Mouse (Mus musculus): ENCODE results near the gene Fhl1.

The Fhl1 gene

DNA sequence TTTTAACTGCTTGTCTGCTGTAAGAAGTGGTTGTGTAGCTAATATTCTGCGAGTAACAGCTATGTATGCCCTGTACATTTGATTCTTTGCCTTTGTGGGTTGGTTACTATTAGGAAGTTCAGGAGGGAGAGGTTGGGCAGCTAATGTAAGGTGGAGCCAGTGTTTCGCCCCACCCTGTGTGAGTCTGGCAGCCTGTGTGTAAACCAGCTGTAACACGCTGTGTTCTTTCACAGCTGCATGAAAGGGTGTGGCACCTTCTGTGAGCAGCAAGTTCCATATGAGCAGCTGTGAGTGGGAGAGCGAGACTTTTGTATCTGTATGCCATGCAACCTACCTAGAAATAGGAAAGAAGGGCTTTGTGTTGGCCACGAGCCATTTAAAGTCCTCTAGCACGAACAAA, 20.6 kb downstream of the Fhl1 start:
- DNase-seq (ENCODE audit: low read depth, low spot score): no peak

- no peak for DNase-seq (ENCODE audit: low read depth, low spot score)
Observed at GRCm38 (mm10) chrX:56753317-56754289, 22.0 kb downstream of the Fhl1 start.

- peak; percentile 34 for DNase-seq (ENCODE audit: low read depth, low spot score)
Observed at GRCm38 (mm10) chrX:56755646-56756045, 24.1 kb downstream of the Fhl1 start.

- DNase-seq (ENCODE audit: low read depth, low spot score): no peak
Observed at GRCm38 (mm10) chrX:56756352-56756751, 24.8 kb downstream of the Fhl1 start.

GRCm38 (mm10) chrX:56760257-56760760, 28.7 kb downstream of the Fhl1 start:
- DNase-seq (ENCODE audit: low read depth, low spot score): no peak

DNA sequence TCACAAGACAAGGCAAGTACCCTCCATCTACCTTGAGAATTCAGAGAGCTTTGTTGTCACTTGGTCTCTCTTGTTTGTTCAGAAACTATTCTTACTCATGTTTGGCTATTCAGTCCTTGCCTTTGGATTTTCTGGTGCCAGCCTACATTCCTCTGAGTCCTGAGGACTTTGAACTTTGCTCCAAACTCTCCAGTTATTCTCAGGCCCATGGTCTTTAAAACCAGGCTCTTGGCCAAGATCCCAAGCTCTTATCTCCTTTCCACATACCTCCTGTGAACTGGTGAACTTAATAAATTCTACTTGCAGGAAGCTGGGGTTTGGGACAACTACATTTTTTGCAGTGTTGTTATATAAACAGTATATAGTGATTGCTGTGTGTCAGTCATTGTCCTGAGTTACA, 38.3 kb downstream of the Fhl1 start:
- no peak for DNase-seq (ENCODE audit: low read depth, low spot score)

DNA sequence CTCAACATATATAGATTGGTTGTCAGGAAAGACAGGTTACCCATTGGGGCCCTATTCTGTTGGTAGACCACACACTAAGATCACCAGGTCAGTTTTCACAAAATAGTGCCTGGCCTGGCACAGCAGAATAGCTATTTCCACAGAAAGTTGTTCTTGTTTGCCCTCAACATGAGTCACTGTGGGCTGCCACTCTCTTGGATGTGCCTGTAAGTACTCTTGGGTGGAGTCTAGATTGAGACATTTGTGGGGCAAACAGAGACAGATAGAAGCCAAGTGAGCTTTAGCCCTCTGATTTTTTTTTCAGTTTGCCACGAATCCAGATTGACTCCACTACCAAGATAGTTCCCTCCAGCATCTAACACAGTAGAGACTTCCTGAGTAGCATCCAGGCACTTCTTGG, 40.2 kb downstream of the Fhl1 start:
- no peak for DNase-seq (ENCODE audit: low read depth, low spot score)

- no peak for DNase-seq (ENCODE audit: low read depth, low spot score)
Observed at GRCm38 (mm10) chrX:56773329-56773728, 41.7 kb downstream of the Fhl1 start.

GRCm38 (mm10) chrX:56786281-56787061, 54.9 kb downstream of the Fhl1 start:
- DNase-seq (ENCODE audit: low read depth, low spot score): peak; percentile 17

DNA sequence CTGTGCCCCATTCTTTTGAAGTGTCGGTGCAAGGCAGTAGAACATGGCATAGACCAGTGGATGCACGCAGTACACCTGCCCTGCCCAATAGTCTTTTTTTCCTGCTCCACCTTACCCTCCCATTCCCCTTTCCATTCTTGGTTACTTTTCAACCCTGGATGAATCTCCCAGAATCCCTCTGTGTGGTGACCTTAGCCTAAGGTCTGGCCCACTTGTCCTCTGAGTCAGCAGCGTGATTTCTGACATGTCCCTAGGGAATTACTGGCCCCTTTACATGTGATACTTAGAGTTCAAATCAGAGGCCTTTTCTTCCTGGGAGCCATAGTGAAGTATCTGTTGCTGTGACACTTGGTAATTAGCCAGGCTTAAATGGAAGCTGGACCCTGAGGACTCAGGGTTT, 55.9 kb downstream of the Fhl1 start:
- DNase-seq (ENCODE audit: low read depth, low spot score): no peak

- DNase-seq (ENCODE audit: low read depth, low spot score): no peak
Observed at GRCm38 (mm10) chrX:56790591-56790990, 59.0 kb downstream of the Fhl1 start.

DNA sequence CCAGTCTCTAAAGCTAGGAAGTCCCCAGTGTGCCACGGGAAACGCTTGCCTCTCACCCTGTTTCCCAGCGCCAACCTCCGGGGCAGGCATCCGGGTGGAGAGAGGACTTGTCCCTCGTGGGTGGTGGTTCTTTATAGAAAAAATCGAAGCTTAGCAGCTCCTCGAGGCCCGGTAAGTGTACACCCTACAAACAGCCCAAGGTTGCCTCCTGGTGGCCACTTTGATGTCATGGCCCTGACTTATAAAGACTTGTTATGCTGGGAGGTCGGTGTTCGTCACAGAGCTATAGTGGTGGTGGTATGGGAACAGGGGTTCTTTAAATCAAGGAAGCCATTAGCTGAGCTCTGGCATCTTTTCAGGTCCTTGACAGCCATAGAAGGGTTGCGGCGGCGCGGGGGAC, 59.7 kb downstream of the Fhl1 start:
- DNase-seq (ENCODE audit: low read depth, low spot score): peak; percentile 62

- peak; percentile 20 for DNase-seq (ENCODE audit: low read depth, low spot score)
Observed at GRCm38 (mm10) chrX:56821765-56822603, 90.4 kb downstream of the Fhl1 start, which contains the start of gene Map7d3. Map7d3 (minus strand) TSS chrX:56822326.

GRCm38 (mm10) chrX:56827492-56827891, 95.9 kb downstream of the Fhl1 start:
- no peak for DNase-seq (ENCODE audit: low read depth, low spot score)

DNA sequence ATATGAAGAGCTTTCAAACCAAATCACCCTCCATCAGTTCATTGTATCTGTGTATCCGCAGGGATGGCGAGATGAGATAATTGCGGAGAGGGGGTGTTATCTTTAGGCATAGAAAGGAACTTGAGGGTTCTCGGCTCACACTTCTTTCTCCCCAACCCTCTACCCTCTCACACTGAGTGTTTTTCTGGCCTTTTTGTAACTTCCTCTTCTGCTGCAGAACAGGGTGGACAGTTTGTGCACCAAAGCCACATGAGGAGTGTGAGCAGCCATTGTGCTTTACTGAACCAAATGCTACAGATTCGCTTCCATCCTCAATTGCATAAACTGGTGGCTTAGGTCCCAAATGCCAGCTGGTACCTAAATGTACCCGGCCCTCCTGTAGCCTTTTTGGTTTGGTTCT, 104.3 kb downstream of the Fhl1 start:
- no peak for DNase-seq (ENCODE audit: low read depth, low spot score)

DNA sequence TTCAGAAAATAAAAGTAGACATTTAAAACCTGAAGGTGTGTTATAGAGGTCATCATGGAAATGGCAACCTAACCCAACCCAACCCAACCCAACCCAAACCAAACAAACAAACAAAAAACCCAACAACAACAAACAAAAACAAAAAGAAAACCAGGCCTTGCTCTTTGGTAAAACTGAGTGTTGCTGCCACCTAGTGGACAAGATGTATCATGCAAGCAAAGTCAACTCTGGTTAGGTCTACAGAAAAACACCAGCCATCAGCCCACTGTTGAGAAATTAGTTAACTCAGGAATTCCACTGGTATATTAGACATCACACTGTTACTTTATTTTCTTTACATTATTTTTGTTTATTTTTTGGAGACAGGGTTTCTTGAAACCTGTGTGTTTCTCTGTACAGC, 107.8 kb downstream of the Fhl1 start:
- DNase-seq (ENCODE audit: low read depth, low spot score): peak; percentile 14

GRCm38 (mm10) chrX:56841255-56841654, 109.7 kb downstream of the Fhl1 start:
- peak; percentile 14 for DNase-seq (ENCODE audit: low read depth, low spot score)
